Mouse (Mus musculus): ENCODE measurements around the gene Ccnl1.

GRCm38 (mm10) chr3:66004220-66004951 lies 46.3 kb upstream of the Ccnl1 start:
- 0 out of 2 replicates have a peak, but pooled peaks have one; percentile 12 for TF ChIP-seq CTCF (IDR thresholded peaks at IDR 0.05; ENCODE audit: low read depth, low read length)
- no peak for TF ChIP-seq POLR2A (IDR thresholded peaks at IDR 0.05; ENCODE audit: extremely low read depth, insufficient read depth, low read length)
